Mouse (Mus musculus) myocyte (in vitro differentiated cells): ENCODE results near the gene Sept5. TPM values are rescaled to one million over a fixed set of nuclear protein-coding genes. Genes with fewer than 3 reads are reported as not detected.

Experiments used
- H3K27me3 ChIP-seq: one replicate; pipeline ENCODE4 v1.6.1; 2011; ENCODE audit not compliant: control insufficient read depth, insufficient read depth, insufficient read length
- H3K36me3 ChIP-seq: one replicate; pipeline ENCODE4 v1.6.1; 2011; ENCODE audit not compliant: control insufficient read depth, insufficient read depth
- H3K4me2 ChIP-seq: one replicate; pipeline ENCODE4 v1.6.1; 2011; ENCODE audit warnings: low read depth, control low read depth
- H3K4me3 ChIP-seq: one replicate; pipeline ENCODE4 v1.5.1; 2011; ENCODE audit warnings: mild to moderate bottlenecking, control low read depth, moderate library complexity
- H3K79me2 ChIP-seq: one replicate; pipeline ENCODE4 v1.6.1; 2011; ENCODE audit not compliant: control insufficient read depth, insufficient read depth
- H3ac ChIP-seq: one replicate; pipeline ENCODE4 v1.6.1; 2011; ENCODE audit not compliant: control insufficient read depth, insufficient read length
- CEBPB ChIP-seq: IDR thresholded peaks from 2 replicates; pipeline ENCODE4 v1.6.1; 2011; ENCODE audit warnings: mild to moderate bottlenecking, moderate library complexity; ENCODE audit not compliant: poor library complexity, insufficient read depth, severe bottlenecking
- E2F4 ChIP-seq: IDR thresholded peaks from one replicate; pipeline ENCODE4 v1.6.1; 2011; ENCODE audit warnings: mild to moderate bottlenecking, control low read depth, moderate library complexity; ENCODE audit not compliant: insufficient read depth
- MAX ChIP-seq: IDR thresholded peaks from one replicate; pipeline ENCODE4 v1.6.1; 2011; ENCODE audit warnings: low read depth, mild to moderate bottlenecking, control low read depth
- MYOD1 ChIP-seq, 3 experiments: IDR thresholded peaks; one replicate each; pipeline ENCODE4 v1.6.1; 2011; ENCODE audit warnings: control low read depth in 2 of 3, low read depth in 2 of 3, mild to moderate bottlenecking in 2 of 3, moderate library complexity in 1 of 3; ENCODE audit not compliant: insufficient read length in 2 of 3, control insufficient read depth in 1 of 3
- MYOG ChIP-seq, 3 experiments: IDR thresholded peaks; one replicate each; pipeline ENCODE4 v1.6.1; 2011; ENCODE audit warnings: control low read depth in 2 of 3, low read depth in 2 of 3, mild to moderate bottlenecking in 2 of 3; ENCODE audit not compliant: insufficient read length in 2 of 3, control insufficient read depth in 1 of 3, insufficient read depth in 1 of 3
- POLR2A ChIP-seq: IDR thresholded peaks from one replicate; pipeline ENCODE4 v1.6.1; 2011; ENCODE audit warnings: low read depth, mild to moderate bottlenecking, control low read depth, moderate library complexity; ENCODE audit not compliant: insufficient read length
- POLR2AphosphoS2 ChIP-seq: IDR thresholded peaks from one replicate; pipeline ENCODE4 v1.6.1; 2011; ENCODE audit warnings: low read depth, control low read depth; ENCODE audit not compliant: insufficient read length
- REST ChIP-seq: IDR thresholded peaks from one replicate; pipeline ENCODE4 v1.6.1; 2011; ENCODE audit warnings: mild to moderate bottlenecking, control low read depth, moderate library complexity; ENCODE audit not compliant: insufficient read depth, insufficient read length
- SRF ChIP-seq: IDR thresholded peaks from one replicate; pipeline ENCODE4 v1.6.1; 2011; ENCODE audit warnings: low read depth; ENCODE audit not compliant: control insufficient read depth, insufficient read length
- TCF12 ChIP-seq: IDR thresholded peaks from one replicate; pipeline ENCODE4 v1.6.1; 2011; ENCODE audit warnings: mild to moderate bottlenecking, control low read depth; ENCODE audit not compliant: poor library complexity, insufficient read depth, severe bottlenecking
- TCF3 ChIP-seq: IDR thresholded peaks from one replicate; pipeline ENCODE4 v1.6.1; 2011; ENCODE audit warnings: low read depth, control low read depth; ENCODE audit not compliant: insufficient read length
- USF1 ChIP-seq: IDR thresholded peaks from one replicate; pipeline ENCODE4 v1.6.1; 2011; ENCODE audit warnings: low read depth, mild to moderate bottlenecking, control low read depth, moderate library complexity
- polyA plus RNA-seq: library from polyadenylated mRNA; unstranded; fragments of >200 nt; fragmentation: generic; extraction: Trizol; gene quantifications from one replicate; pipeline ENCODE4 v1.2.1, GENCODE M21; 2012; ENCODE audit warnings: missing spikeins

Sept5 gene
- polyA plus RNA-seq, 1 experiment, result 112 TPM

DNA sequence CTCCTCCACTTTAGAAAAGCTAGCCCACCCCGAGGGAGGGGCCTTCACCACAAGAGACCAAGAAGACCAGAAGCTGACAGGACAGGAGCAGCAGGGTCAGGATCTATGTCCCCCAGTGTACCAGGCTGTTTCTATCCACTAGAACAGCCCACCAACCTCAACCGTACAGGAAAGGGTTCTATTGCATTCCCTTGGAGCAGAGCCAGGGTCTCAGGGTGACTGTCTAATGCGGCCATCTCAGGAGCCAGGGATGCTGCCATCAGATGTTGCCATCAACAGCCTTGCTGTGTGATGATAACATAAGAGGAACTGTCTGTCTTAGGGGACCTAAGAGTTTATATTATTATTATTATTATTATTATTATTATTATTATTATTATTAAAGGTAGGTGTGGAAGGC is 52.7 kb downstream of the Sept5 start:
- no peak for TF ChIP-seq POLR2A
- TF ChIP-seq MYOG (IDR thresholded peaks at IDR 0.05; ENCODE audit: control insufficient read depth in 1 of 3, insufficient read depth in 1 of 3, insufficient read length in 2 of 3, low read depth in 2 of 3), result no peak
- TF ChIP-seq MAX, result no peak
- no peak for TF ChIP-seq POLR2AphosphoS2
- TF ChIP-seq TCF3, result no peak
- TF ChIP-seq REST, result no peak
- no peak for TF ChIP-seq TCF12
- no peak for TF ChIP-seq SRF
- no peak for TF ChIP-seq MYOD1 (IDR thresholded peaks at IDR 0.05; ENCODE audit: control insufficient read depth in 1 of 3, insufficient read length in 2 of 3, low read depth in 2 of 3)
- no peak for TF ChIP-seq USF1
- TF ChIP-seq CEBPB, result no peak
- TF ChIP-seq E2F4, result no peak
- Histone ChIP-seq H3K36me3 (no peaks in the 10 kb centered on the region), H3K4me2 (no peak overlapping the region), H3K79me2 (no peaks in the 10 kb centered on the region), H3ac (no peak overlapping the region), H3K27me3 (no peaks in the 10 kb centered on the region), H3K4me3 (no peak overlapping the region)

DNA sequence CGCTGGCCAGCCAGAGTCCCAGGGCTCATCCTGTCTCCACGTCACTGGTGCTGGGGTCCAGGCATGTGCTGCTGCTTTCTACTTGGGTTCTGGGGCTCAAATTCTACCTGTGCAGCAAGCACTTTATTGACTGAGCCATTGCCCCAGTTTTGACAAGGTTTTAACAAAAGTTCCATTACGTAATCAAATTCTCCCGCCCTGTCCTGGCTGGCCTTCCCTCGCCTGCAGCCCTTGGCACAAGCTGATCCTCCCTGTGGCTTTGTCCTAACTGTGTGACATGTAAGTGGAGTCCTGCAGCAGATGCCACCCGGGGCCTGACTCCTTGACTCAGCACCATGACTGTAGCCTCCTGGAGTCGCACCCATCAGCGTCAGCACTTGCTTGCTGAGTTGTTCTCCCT is 55.6 kb downstream of the Sept5 start:
- H3K36me3 ChIP-seq, result no peaks in the 10 kb centered on the region
- no peak overlapping the region for H3ac ChIP-seq
- no peak for TF ChIP-seq TCF3
- TF ChIP-seq POLR2A, result no peak
- TF ChIP-seq MYOD1 (IDR thresholded peaks at IDR 0.05; ENCODE audit: control insufficient read depth in 1 of 3, insufficient read length in 2 of 3, low read depth in 2 of 3), result no peak
- TF ChIP-seq TCF12, result no peak
- no peak for TF ChIP-seq USF1
- no peak for TF ChIP-seq MYOG (IDR thresholded peaks at IDR 0.05; ENCODE audit: control insufficient read depth in 1 of 3, insufficient read depth in 1 of 3, insufficient read length in 2 of 3, low read depth in 2 of 3)
- H3K79me2 ChIP-seq, result no peaks in the 10 kb centered on the region
- H3K4me2 ChIP-seq, result no peak overlapping the region
- H3K27me3 ChIP-seq, result no peaks in the 10 kb centered on the region
- no peak overlapping the region for H3K4me3 ChIP-seq

Other genes with a start within 250 kb of the Sept5 start
- 21.3 TPM for gene Txnrd2, start 203.6 kb downstream of the Sept5 start, polyA plus RNA-seq
- gene Comt, start 203.1 kb downstream of the Sept5 start, polyA plus RNA-seq, result 93.6 TPM
- 6.6 TPM for gene Gnb1l, start 131.2 kb downstream of the Sept5 start, polyA plus RNA-seq
- gene Rtl10, start 131.1 kb downstream of the Sept5 start, polyA plus RNA-seq, result 2.7 TPM
- gene Tbx1, start 39.3 kb downstream of the Sept5 start, polyA plus RNA-seq, result 16.9 TPM
- 9.4 TPM for gene Gp1bb, start 7.6 kb downstream of the Sept5 start, polyA plus RNA-seq
- gene Gm49601, start 3.5 kb downstream of the Sept5 start, polyA plus RNA-seq, result 11.4 TPM
- 0.35 TPM for gene Cldn5, start 146.9 kb upstream of the Sept5 start, polyA plus RNA-seq
- gene Ufd1, start 181.8 kb upstream of the Sept5 start, polyA plus RNA-seq, result 32.0 TPM
- gene Cdc45, start 182.0 kb upstream of the Sept5 start, polyA plus RNA-seq, result 13.6 TPM
- 1.2 TPM for gene 2510002D24Rik, start 206.6 kb upstream of the Sept5 start, polyA plus RNA-seq
- gene Gm28539, start 206.6 kb upstream of the Sept5 start, polyA plus RNA-seq, result 0.49 TPM
- gene Mrpl40, start 246.9 kb upstream of the Sept5 start, polyA plus RNA-seq, result 42.8 TPM
- gene Hira, start 247.1 kb upstream of the Sept5 start, polyA plus RNA-seq, result 33.5 TPM